22 mouse cellular contexts compared by ENCODE assay signal in genomic region chr2:103584093-103584492, GRCm38 (mm10). TPM values are rescaled to one million over a fixed set of nuclear protein-coding genes. Genes with fewer than 3 reads are reported as not detected.
DNase-seq lines count a peak whose midpoint lies in the region; ATAC-seq and TF ChIP-seq lines count a peak whose summit lies in the region.
"Had no signal": no experiment of that assay in that cellular context is flagged by ENCODE, and none has a peak within 500 bp of the region (broad histone marks: within the 10 kb centered on the region; RNA-seq: fewer than 3 reads in every experiment).

No protein-coding gene starts in this region.

- ATAC-seq in stomach, embryonic 14.5 days (ENCODE audit: insufficient number of reproducible peaks, insufficient read depth, low FRiP score, low read depth): peak; percentile 42; the same call in 1 of the 2 replicates
- no peak for ATAC-seq in stomach, postnatal 0 days (ENCODE audit: low FRiP score, low TSS enrichment)
- ATAC-seq in liver, embryonic 15.5 days (ENCODE audit: insufficient read depth): peak; percentile 97
- peak; percentile 86 for ATAC-seq in stomach, embryonic 15.5 days (ENCODE audit: insufficient read depth, low FRiP score, low read depth)
- ATAC-seq: forebrain, embryonic 16.5 days had no signal

- no peak for TF ChIP-seq EP300 in stomach, postnatal 0 days (optimal IDR thresholded peaks at IDR 0.05)

- no peaks in the 10 kb centered on the region for H3K36me3 ChIP-seq in heart, embryonic 10.5 days
- no peaks in the 10 kb centered on the region for H3K36me3 ChIP-seq in stomach, embryonic 14.5 days (ENCODE audit: control insufficient read depth, insufficient read depth, low read length)
- H3K36me3 ChIP-seq in stomach, postnatal 0 days (ENCODE audit: control insufficient read depth, insufficient read depth, low read length): no peaks in the 10 kb centered on the region
- no peaks in the 10 kb centered on the region for H3K36me3 ChIP-seq in liver, embryonic 15.5 days (replicated peaks)
- H3K36me3 ChIP-seq in stomach, embryonic 15.5 days: no peaks in the 10 kb centered on the region
- H3K36me3 ChIP-seq: embryonic facial prominence, embryonic 12.5 days; G1E; heart, embryonic 13.5 days; hindbrain, embryonic 15.5 days; midbrain, embryonic 10.5 days had no signal

- peak; percentile 66 for DNase-seq in heart, embryonic 10.5 days (ENCODE audit: low spot score)
- DNase-seq in heart, adult 9 months (ENCODE audit: low spot score in 2 of 2): no peak
- DNase-seq in stomach, postnatal 0 days (ENCODE audit: low spot score): no peak
- no peak for DNase-seq in left cerebral cortex, adult 2 months (ENCODE audit: extremely low spot score in 1 of 2, low spot score in 2 of 2)
- no peak for DNase-seq in yolk sac, embryonic 10.5 days (ENCODE audit: low spot score)
- DNase-seq: adrenal gland, postnatal 36 days; cerebellum, adult 8-10 months; gastrocnemius, postnatal 36 days; heart, postnatal 36 days; kidney, adult 11 months; left cerebral cortex, postnatal 4 days had no signal

- peaks cover 91% of the 10 kb centered on the region for H3K4me1 ChIP-seq in heart, embryonic 10.5 days
- H3K4me1 ChIP-seq in stomach, embryonic 14.5 days (ENCODE audit: control insufficient read depth, insufficient read depth, low read length): peaks cover 17% of the 10 kb centered on the region
- H3K4me1 ChIP-seq in stomach, postnatal 0 days (replicated peaks; ENCODE audit: control insufficient read depth, insufficient read depth): 0 out of 2 replicates have a peak, but pooled peaks cover 3% of the 10 kb centered on the region
- H3K4me1 ChIP-seq in liver, embryonic 15.5 days (replicated peaks): peaks cover 65% of the 10 kb centered on the region
- peaks cover 6% of the 10 kb centered on the region; the same call in 1 of the 2 replicates for H3K4me1 ChIP-seq in stomach, embryonic 15.5 days

- no peak overlapping the region for H3K9ac ChIP-seq in stomach, embryonic 14.5 days (replicated peaks; ENCODE audit: low read depth, low read length)
- H3K9ac ChIP-seq in stomach, postnatal 0 days (ENCODE audit: low read length): no peak overlapping the region
- no peak overlapping the region for H3K9ac ChIP-seq in liver, embryonic 15.5 days
- no peak overlapping the region for H3K9ac ChIP-seq in stomach, embryonic 15.5 days
- H3K9ac ChIP-seq: embryonic facial prominence, embryonic 12.5 days; heart, embryonic 13.5 days; hindbrain, embryonic 15.5 days had no signal

- H3K4me2 ChIP-seq in stomach, embryonic 14.5 days (replicated peaks; ENCODE audit: low read depth, low read length): no peak overlapping the region
- no peak overlapping the region for H3K4me2 ChIP-seq in stomach, postnatal 0 days (replicated peaks; ENCODE audit: low read depth)
- H3K4me2 ChIP-seq in liver, embryonic 15.5 days: peak overlapping the region; percentile 26
- H3K4me2 ChIP-seq in stomach, embryonic 15.5 days: no peak overlapping the region
- H3K4me2 ChIP-seq: embryonic facial prominence, embryonic 12.5 days; heart, embryonic 13.5 days; hindbrain, embryonic 15.5 days had no signal

- intact Hi-C loops in left cerebral cortex, adult 2 months (cut with DNase I): no loop called here

- H3K27me3 ChIP-seq in heart, embryonic 10.5 days (ENCODE audit: insufficient read depth, poor library complexity, severe bottlenecking): no peaks in the 10 kb centered on the region
- no peaks in the 10 kb centered on the region for H3K27me3 ChIP-seq in stomach, embryonic 14.5 days (ENCODE audit: control insufficient read depth, insufficient read depth, low read length)
- no peaks in the 10 kb centered on the region for H3K27me3 ChIP-seq in stomach, postnatal 0 days (ENCODE audit: control insufficient read depth, insufficient read depth, low read length)
- no peaks in the 10 kb centered on the region for H3K27me3 ChIP-seq in liver, embryonic 15.5 days
- H3K27me3 ChIP-seq in stomach, embryonic 15.5 days (replicated peaks): no peaks in the 10 kb centered on the region
- H3K27me3 ChIP-seq: embryonic facial prominence, embryonic 12.5 days; heart, embryonic 13.5 days; hindbrain, embryonic 15.5 days had no signal

- no peak for TF ChIP-seq CTCF in stomach, postnatal 0 days (IDR thresholded peaks at IDR 0.05; ENCODE audit: low read depth)
- no peak for TF ChIP-seq CTCF in left cerebral cortex, adult 2 months (IDR thresholded peaks at IDR 0.05)

- no peak overlapping the region for H3K4me3 ChIP-seq in heart, embryonic 10.5 days
- no peak overlapping the region for H3K4me3 ChIP-seq in stomach, embryonic 14.5 days (ENCODE audit: low read depth, low read length)
- no peak overlapping the region for H3K4me3 ChIP-seq in stomach, postnatal 0 days (ENCODE audit: low read depth, low read length)
- no peak overlapping the region for H3K4me3 ChIP-seq in liver, embryonic 15.5 days (replicated peaks)
- no peak overlapping the region for H3K4me3 ChIP-seq in stomach, embryonic 15.5 days (replicated peaks)
- no peak overlapping the region for H3K4me3 ChIP-seq in left cerebral cortex, adult 2 months
- H3K4me3 ChIP-seq: embryonic facial prominence, embryonic 12.5 days; heart, embryonic 13.5 days; hindbrain, embryonic 15.5 days; layer of hippocampus, adult 2 months; midbrain, embryonic 10.5 days had no signal

- H3K9me3 ChIP-seq in heart, embryonic 10.5 days: no peaks in the 10 kb centered on the region
- H3K9me3 ChIP-seq in stomach, embryonic 14.5 days (ENCODE audit: control insufficient read depth, low read depth, low read length): no peaks in the 10 kb centered on the region
- H3K9me3 ChIP-seq in stomach, postnatal 0 days (ENCODE audit: control insufficient read depth, low read length): no peaks in the 10 kb centered on the region
- no peaks in the 10 kb centered on the region for H3K9me3 ChIP-seq in liver, embryonic 15.5 days (replicated peaks)
- no peaks in the 10 kb centered on the region for H3K9me3 ChIP-seq in stomach, embryonic 15.5 days
- H3K9me3 ChIP-seq: embryonic facial prominence, embryonic 12.5 days; G1E; heart, embryonic 13.5 days; hindbrain, embryonic 15.5 days; midbrain, embryonic 10.5 days had no signal

- H3K27ac ChIP-seq in heart, embryonic 10.5 days: no peak overlapping the region
- no peak overlapping the region for H3K27ac ChIP-seq in stomach, embryonic 14.5 days (ENCODE audit: low read length)
- H3K27ac ChIP-seq in stomach, postnatal 0 days (replicated peaks): no peak overlapping the region
- peak overlapping the region; percentile 76 for H3K27ac ChIP-seq in liver, embryonic 15.5 days (replicated peaks)
- no peak overlapping the region for H3K27ac ChIP-seq in stomach, embryonic 15.5 days
- no peak overlapping the region for H3K27ac ChIP-seq in left cerebral cortex, adult 2 months
- H3K27ac ChIP-seq: embryonic facial prominence, embryonic 12.5 days; hindbrain, embryonic 15.5 days; kidney, postnatal 0 days; layer of hippocampus, adult 2 months; midbrain, embryonic 10.5 days had no signal

RNA-seq across cellular contexts. Expression of gene Abtb2, which starts 18.0 kb away (rescaled TPM):
- polyA plus RNA-seq in heart, embryonic 10.5 days (2016; fragmentation: Nextera tagmentation; extraction: Ambion mirVana): 19.0 and 33.2 TPM in 2 replicates
- 4.0 and 4.4 TPM in 2 replicates for polyA plus RNA-seq in stomach, embryonic 14.5 days (2014; fragmentation: Nextera tagmentation; extraction: Ambion mirVana)
- polyA plus RNA-seq in stomach, postnatal 0 days (2015; fragmentation: Nextera tagmentation; extraction: Ambion mirVana): 3.5 and 4.0 TPM in 2 replicates
- 2.9 and 3.4 TPM in 2 replicates for polyA plus RNA-seq in liver, embryonic 15.5 days (2015; fragmentation: Nextera tagmentation; extraction: Ambion mirVana)
- 4.5 and 5.3 TPM in 2 replicates for polyA plus RNA-seq in stomach, embryonic 15.5 days (2015; fragmentation: Nextera tagmentation; extraction: Ambion mirVana)
- total RNA-seq in left cerebral cortex, adult 2 months (2021): 1 to 10 TPM; 8.1 to 9.7 TPM
- polyA plus RNA-seq: G1E had no signal
